Mouse (Mus musculus) spleen, adult 2 months (tissue): ENCODE results near the gene Rab21. TPM values are rescaled to one million over a fixed set of nuclear protein-coding genes. Genes with fewer than 3 reads are reported as not detected.

Source experiments
- DNase-seq, 2 experiments: peaks; one replicate each; pipeline versions ENCODE4 v3.0.0 to v3.0.0-alpha.2; 2012 to 2021; ENCODE audit warnings: low spot score in 2 of 2, low read depth in 1 of 2
- H3K27ac ChIP-seq: fragments of 200-500 bp; 2 replicates; pipeline ENCODE4 v1.5.1; 2012; ENCODE audit warnings: low read length, inconsistent platforms; ENCODE audit not compliant: insufficient read depth
- H3K27me3 ChIP-seq: fragments of 200-500 bp; 2 replicates; pipeline ENCODE4 v1.6.1; 2012; ENCODE audit warnings: mild to moderate bottlenecking, moderate library complexity, low read length, inconsistent platforms; ENCODE audit not compliant: control insufficient read depth, insufficient read depth
- H3K36me3 ChIP-seq: fragments of 200-500 bp; 2 replicates; pipeline ENCODE4 v1.6.1; 2012; ENCODE audit warnings: mild to moderate bottlenecking, low read length, inconsistent platforms; ENCODE audit not compliant: control insufficient read depth, insufficient read depth
- H3K4me1 ChIP-seq: fragments of 200-500 bp; 2 replicates; pipeline ENCODE4 v1.6.1; 2011; ENCODE audit warnings: inconsistent platforms; ENCODE audit not compliant: control insufficient read depth, insufficient read depth, insufficient read length
- H3K4me3 ChIP-seq: fragments of 200-500 bp; 2 replicates; pipeline ENCODE4 v1.5.1; 2011; ENCODE audit warnings: mild to moderate bottlenecking, inconsistent platforms; ENCODE audit not compliant: insufficient read depth, insufficient read length; ENCODE audit errors: extremely low read depth
- CTCF ChIP-seq: fragments of 200-500 bp; IDR thresholded peaks from 2 replicates; pipeline ENCODE4 v1.5.1; 2011; ENCODE audit warnings: mild to moderate bottlenecking, inconsistent platforms; ENCODE audit not compliant: insufficient read depth, insufficient read length, insufficient replicate concordance; ENCODE audit errors: extremely low read depth
- POLR2A ChIP-seq: fragments of 200-500 bp; IDR thresholded peaks from 2 replicates; pipeline ENCODE4 v1.6.1; 2011; ENCODE audit warnings: low read depth, low read length, inconsistent platforms
- WGBS: fragments of 180-500 bp; shearing (Covaris S2); methylation state at CpG from one replicate; pipeline ENCODE4 v1.1.7; 2018; 5-methylcytosine and 5-hydroxymethylcytosine counted together
- polyA plus RNA-seq: library from polyadenylated mRNA; depleted of rRNA; stranded (reverse); fragments of >200 nt; gene quantifications from 2 replicates; pipeline ENCODE4 v1.2.3, GENCODE M21; 2012

Gene Rab21
- polyA plus RNA-seq, 1 experiment: 26.5 TPM

- no peaks in the 10 kb centered on the region for H3K27me3 ChIP-seq
- H3K4me3 ChIP-seq: no peak overlapping the region
- 93% methylated on average over 4 of the region's 4 CpGs for WGBS
- peaks cover 37% of the 10 kb centered on the region for H3K36me3 ChIP-seq
- TF ChIP-seq CTCF (no peak), POLR2A (no peak)
- no peak for DNase-seq
- no peak overlapping the region for H3K27ac ChIP-seq
- H3K4me1 ChIP-seq: no peaks in the 10 kb centered on the region
Measured at GRCm38 (mm10) chr10:115298683-115299082, 16.7 kb downstream of the Rab21 start.

GRCm38 (mm10) chr10:115297582-115297981 is 17.8 kb downstream of the Rab21 start:
- 93% methylated on average over 5 of the region's 5 CpGs for WGBS
- peaks cover 45% of the 10 kb centered on the region for H3K36me3 ChIP-seq

DNA sequence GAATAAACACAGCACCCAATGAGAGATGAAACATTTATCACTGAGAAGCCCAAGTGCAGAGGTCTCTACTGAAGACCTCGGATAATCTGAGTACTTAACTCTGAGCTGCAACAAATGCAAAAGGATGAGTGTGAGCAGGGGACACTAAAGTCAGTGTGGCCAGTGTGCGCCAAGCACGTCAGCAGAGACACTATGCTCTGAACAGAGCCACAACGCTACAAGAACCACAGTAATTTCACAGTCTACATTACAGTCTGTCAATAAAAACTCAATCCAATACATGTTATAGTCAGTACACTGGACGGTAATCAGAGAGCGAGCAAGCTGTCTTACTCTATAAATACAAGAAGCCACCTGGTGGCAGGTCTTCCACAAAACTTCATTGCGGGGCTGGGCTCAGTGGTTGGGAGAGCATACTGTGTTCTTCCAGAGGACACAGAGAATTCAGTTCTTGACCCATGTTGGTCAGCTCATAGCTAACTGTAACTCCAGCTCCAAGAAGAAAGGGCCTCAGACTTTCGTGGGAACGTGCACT is 18.9 kb downstream of the Rab21 start:
- Histone ChIP-seq H3K4me1 (no peaks in the 10 kb centered on the region), H3K36me3 (peaks cover 47% of the 10 kb centered on the region), H3K27me3 (no peaks in the 10 kb centered on the region), H3K4me3 (no peak overlapping the region), H3K27ac (no peak overlapping the region)
- no peak for DNase-seq
- TF ChIP-seq POLR2A (no peak), CTCF (no peak)
- 92% methylated on average over 9 of the region's 9 CpGs for WGBS

More at GRCm38 (mm10) chr10:115297582-115297981, 17.8 kb downstream of the Rab21 start:
- DNase-seq: no peak
- H3K4me1 ChIP-seq: no peaks in the 10 kb centered on the region
- H3K4me3 ChIP-seq: no peak overlapping the region
- H3K27me3 ChIP-seq: no peaks in the 10 kb centered on the region
- no peak overlapping the region for H3K27ac ChIP-seq
- no peak for TF ChIP-seq POLR2A
- no peak for TF ChIP-seq CTCF

DNA sequence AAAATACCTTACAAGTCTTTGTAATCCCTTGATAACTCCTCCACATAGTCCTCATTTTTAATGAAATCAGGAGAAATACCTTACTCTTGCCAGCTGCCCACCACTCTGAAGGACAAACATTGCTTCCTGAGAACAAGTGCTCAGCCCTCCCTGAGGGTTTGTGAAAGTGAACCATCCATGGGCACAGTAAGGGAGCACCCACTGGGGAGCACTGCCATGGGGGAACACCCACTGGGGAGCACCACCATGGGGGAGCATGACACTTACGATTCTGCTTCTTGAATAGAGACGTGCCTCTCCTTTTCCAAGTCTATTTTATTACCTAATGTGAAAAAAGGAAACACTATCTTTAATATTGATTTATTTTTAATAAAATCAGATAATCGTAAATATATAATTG is 20.2 kb downstream of the Rab21 start:
- no peak for DNase-seq
- H3K36me3 ChIP-seq: peaks cover 44% of the 10 kb centered on the region
- H3K27me3 ChIP-seq: no peaks in the 10 kb centered on the region
- TF ChIP-seq POLR2A (no peak), CTCF (no peak)
- no peak overlapping the region for H3K27ac ChIP-seq
- H3K4me3 ChIP-seq: no peak overlapping the region
- H3K4me1 ChIP-seq: no peaks in the 10 kb centered on the region
- 95% methylated on average over 3 of the region's 3 CpGs for WGBS

DNA sequence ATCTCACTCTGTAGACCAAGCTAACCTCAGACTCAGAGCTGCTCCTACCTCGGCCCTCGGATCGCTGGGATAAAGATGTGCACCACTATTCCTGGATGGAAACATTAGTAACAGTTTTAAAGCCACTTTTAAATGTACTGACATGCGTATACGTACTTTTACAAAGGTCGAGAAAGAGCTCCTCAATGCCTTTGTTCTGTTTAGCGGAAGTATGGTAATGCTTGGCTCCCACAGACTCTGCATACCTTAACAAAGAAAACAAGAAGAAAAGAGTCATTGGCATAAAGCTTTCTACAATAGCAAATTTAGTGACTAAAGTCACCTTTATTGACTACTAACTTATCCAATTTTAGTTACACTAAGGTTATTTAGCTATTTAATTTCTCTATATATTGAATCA is 20.7 kb downstream of the Rab21 start:
- TF ChIP-seq POLR2A (no peak), CTCF (no peak)
- Histone ChIP-seq H3K4me1 (no peaks in the 10 kb centered on the region), H3K4me3 (no peak overlapping the region), H3K36me3 (peaks cover 40% of the 10 kb centered on the region), H3K27ac (no peak overlapping the region), H3K27me3 (no peaks in the 10 kb centered on the region)
- no peak for DNase-seq
- 95% methylated on average over 7 of the region's 7 CpGs for WGBS

DNA sequence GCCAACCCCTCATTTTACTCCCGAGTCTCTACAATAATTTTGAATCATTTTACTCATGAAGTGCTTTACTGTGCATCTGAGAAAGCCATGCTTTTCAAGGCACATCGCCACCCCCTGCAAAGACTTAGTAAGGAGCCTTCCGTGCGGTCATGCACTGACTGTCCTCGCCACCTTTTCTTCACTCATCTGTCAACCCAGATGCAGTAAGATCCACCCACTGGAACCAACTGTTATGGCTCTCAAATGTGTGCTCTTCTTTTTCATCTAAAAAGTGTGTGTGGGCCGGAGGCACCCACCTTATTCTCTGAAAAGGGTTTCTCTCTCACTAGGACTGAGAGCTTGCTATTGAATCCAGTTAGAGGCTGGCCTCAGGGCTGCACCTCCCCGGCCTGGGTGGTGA is 21.4 kb downstream of the Rab21 start:
- Histone ChIP-seq H3K4me1 (no peaks in the 10 kb centered on the region), H3K27me3 (no peaks in the 10 kb centered on the region), H3K4me3 (no peak overlapping the region), H3K27ac (no peak overlapping the region), H3K36me3 (peaks cover 41% of the 10 kb centered on the region)
- TF ChIP-seq CTCF: no peak
- no peak for TF ChIP-seq POLR2A
- 91% methylated on average over 7 of the region's 7 CpGs for WGBS
- no peak for DNase-seq

- WGBS: 95% methylated on average over 9 of the region's 9 CpGs
- TF ChIP-seq POLR2A (no peak), CTCF (no peak)
- H3K4me3 ChIP-seq: no peak overlapping the region
- H3K27ac ChIP-seq: no peak overlapping the region
- no peaks in the 10 kb centered on the region for H3K4me1 ChIP-seq
- DNase-seq: no peak
- H3K27me3 ChIP-seq: no peaks in the 10 kb centered on the region
- H3K36me3 ChIP-seq: peaks cover 41% of the 10 kb centered on the region
Measured at GRCm38 (mm10) chr10:115290671-115291070, 24.7 kb downstream of the Rab21 start.
